Mouse (Mus musculus): Measurements from ENCODE around the gene Cd3d. TPM values are rescaled to one million over a fixed set of nuclear protein-coding genes. Genes with fewer than 3 reads are reported as not detected.
"Not testable (repeated sequence)": the region's sequence is repeated elsewhere in the genome, so short reads cannot be mapped to it uniquely, and the experiment has no call there.

Gene Cd3d
- total RNA-seq (2021) = not detected
- long read RNA-seq = 0 reads

- DNase-seq (ENCODE audit: low spot score in 2 of 2) = no peak
These were observed at the start of gene Cd3d for GRCm38 (mm10) chr9:44981676-44982075. TSS of gene Cd3d (plus strand) at chr9:44981786.

GRCm38 (mm10) chr9:44941756-44942155 is 39.8 kb upstream of the Cd3d start:
- no peak for DNase-seq (ENCODE audit: low spot score in 2 of 2)

- DNase-seq (ENCODE audit: low spot score in 2 of 2) = no peak
These were observed 39.2 kb upstream of the Cd3d start for GRCm38 (mm10) chr9:44942421-44942820.

GRCm38 (mm10) chr9:44946185-44946695 is 35.3 kb upstream of the Cd3d start:
- DNase-seq (ENCODE audit: low spot score in 2 of 2) = peak in 1 of 2 experiments; percentile 37

- no peak for DNase-seq (ENCODE audit: low spot score in 2 of 2)
These were observed 33.8 kb upstream of the Cd3d start for GRCm38 (mm10) chr9:44947836-44948235.

GRCm38 (mm10) chr9:44954432-44954831 is 27.2 kb upstream of the Cd3d start:
- DNase-seq (ENCODE audit: low spot score in 2 of 2) = no peak

GRCm38 (mm10) chr9:44965126-44965832 is 16.3 kb upstream of the Cd3d start, which contains the start of gene Ube4a:
TSS of gene Ube4a (minus strand) at chr9:44965600.
- DNase-seq (ENCODE audit: low spot score in 2 of 2) = peak; percentile 99

GRCm38 (mm10) chr9:44965833-44966466 is 15.6 kb upstream of the Cd3d start:
- DNase-seq (ENCODE audit: low spot score in 2 of 2) = no peak

GRCm38 (mm10) chr9:44966815-44967242 is 14.8 kb upstream of the Cd3d start:
- DNase-seq (ENCODE audit: low spot score in 2 of 2) = peak; percentile 45 to 84

GRCm38 (mm10) chr9:44967763-44968162 is 13.8 kb upstream of the Cd3d start:
- DNase-seq (ENCODE audit: low spot score in 2 of 2) = not testable (repeated sequence)

- DNase-seq (ENCODE audit: low spot score in 2 of 2) = no peak
These were observed 12.1 kb upstream of the Cd3d start for GRCm38 (mm10) chr9:44969450-44969849.

GRCm38 (mm10) chr9:44977813-44978212 is 3.8 kb upstream of the Cd3d start:
- DNase-seq (ENCODE audit: low spot score in 2 of 2) = no peak

- no peak for DNase-seq (ENCODE audit: low spot score in 2 of 2)
These were observed 1.8 kb upstream of the Cd3d start for GRCm38 (mm10) chr9:44979806-44980205.

- DNase-seq (ENCODE audit: low spot score in 2 of 2) = no peak
These were observed 1.3 kb upstream of the Cd3d start, which contains the start of gene Cd3g for GRCm38 (mm10) chr9:44980242-44980641. TSS of gene Cd3g (minus strand) at chr9:44980431.

GRCm38 (mm10) chr9:44981104-44981503 is 482 bp upstream of the Cd3d start:
- DNase-seq (ENCODE audit: low spot score in 2 of 2) = no peak

- no peak for DNase-seq (ENCODE audit: low spot score in 2 of 2)
These were observed 495 bp downstream of the Cd3d start for GRCm38 (mm10) chr9:44982081-44982480.

GRCm38 (mm10) chr9:44982531-44982930 is 945 bp downstream of the Cd3d start:
- DNase-seq (ENCODE audit: low spot score in 2 of 2) = no peak

GRCm38 (mm10) chr9:44983001-44983400 is 1.4 kb downstream of the Cd3d start:
- DNase-seq (ENCODE audit: low spot score in 2 of 2) = no peak

GRCm38 (mm10) chr9:44985721-44986161 is 4.2 kb downstream of the Cd3d start:
- DNase-seq (ENCODE audit: low spot score in 2 of 2) = no peak

GRCm38 (mm10) chr9:44986242-44986781 is 4.7 kb downstream of the Cd3d start:
- DNase-seq (ENCODE audit: low spot score in 2 of 2) = no peak

- no peak for DNase-seq (ENCODE audit: low spot score in 2 of 2)
These were observed 5.4 kb downstream of the Cd3d start for GRCm38 (mm10) chr9:44986976-44987375.

- DNase-seq (ENCODE audit: low spot score in 2 of 2) = no peak
These were observed 10.2 kb downstream of the Cd3d start for GRCm38 (mm10) chr9:44991821-44992220.

All from layer of hippocampus, adult 18-20 months (tissue).